Mouse (Mus musculus): ENCODE results near the gene Cdc123. TPM values are rescaled to one million over a fixed set of nuclear protein-coding genes. Genes with fewer than 3 reads are reported as not detected.

Cdc123 gene
- polyA plus RNA-seq, 1 experiment from 2014 or later, result 184 TPM

GRCm38 (mm10) chr2:5840815-5841214 is 4.1 kb downstream of the Cdc123 start:
- Histone ChIP-seq H3K9ac (ENCODE audit: low read length) (no peak overlapping the region), H3K4me1 (replicated peaks; ENCODE audit: control insufficient read depth, insufficient read depth) (no peaks in the 10 kb centered on the region), H3K27me3 (ENCODE audit: control insufficient read depth, insufficient read depth, low read length) (no peaks in the 10 kb centered on the region), H3K27ac (replicated peaks) (no peak overlapping the region), H3K4me3 (ENCODE audit: low read depth, low read length) (no peak overlapping the region), H3K9me3 (ENCODE audit: control insufficient read depth, low read length) (no peaks in the 10 kb centered on the region), H3K4me2 (replicated peaks; ENCODE audit: low read depth) (no peak overlapping the region), H3K36me3 (ENCODE audit: control insufficient read depth, insufficient read depth, low read length) (peaks cover 4% of the 10 kb centered on the region; the same call in 1 of the 2 replicates)
- TF ChIP-seq CTCF (IDR thresholded peaks at IDR 0.05; ENCODE audit: low read depth), result no peak
- no peak for TF ChIP-seq EP300 (optimal IDR thresholded peaks at IDR 0.05)
- 89% methylated on average over 11 of the region's 11 CpGs for whole genome bisulfite sequencing
- DNase-seq (ENCODE audit: low spot score) (no peak), ATAC-seq (ENCODE audit: low FRiP score, low TSS enrichment) (no peak)

GRCm38 (mm10) chr2:5825265-5825913 is 19.6 kb downstream of the Cdc123 start:
- no peak overlapping the region for H3K4me3 ChIP-seq (ENCODE audit: low read depth, low read length)

GRCm38 (mm10) chr2:5824685-5825084 is 20.3 kb downstream of the Cdc123 start:
- H3K27ac ChIP-seq (replicated peaks), result no peak overlapping the region
- no peak for ATAC-seq (ENCODE audit: low FRiP score, low TSS enrichment)
- H3K9me3 ChIP-seq (ENCODE audit: control insufficient read depth, low read length), result no peaks in the 10 kb centered on the region
- no peak overlapping the region for H3K4me2 ChIP-seq (replicated peaks; ENCODE audit: low read depth)
- TF ChIP-seq EP300 (optimal IDR thresholded peaks at IDR 0.05) (no peak), CTCF (IDR thresholded peaks at IDR 0.05; ENCODE audit: low read depth) (no peak)
- 63% methylated on average over 5 of the region's 5 CpGs for WGBS
- H3K4me1 ChIP-seq (replicated peaks; ENCODE audit: control insufficient read depth, insufficient read depth), result no peaks in the 10 kb centered on the region
- no peak for DNase-seq (ENCODE audit: low spot score)
- H3K4me3 ChIP-seq (ENCODE audit: low read depth, low read length), result no peak overlapping the region
- H3K9ac ChIP-seq (ENCODE audit: low read length), result no peak overlapping the region
- H3K36me3 ChIP-seq (ENCODE audit: control insufficient read depth, insufficient read depth, low read length), result peaks cover 10% of the 10 kb centered on the region; the same call in 1 of the 2 replicates
- no peaks in the 10 kb centered on the region for H3K27me3 ChIP-seq (ENCODE audit: control insufficient read depth, insufficient read depth, low read length)

More at GRCm38 (mm10) chr2:5825265-5825913, 19.6 kb downstream of the Cdc123 start:
- H3K4me1 ChIP-seq (replicated peaks; ENCODE audit: control insufficient read depth, insufficient read depth), result no peaks in the 10 kb centered on the region
- no peaks in the 10 kb centered on the region for H3K9me3 ChIP-seq (ENCODE audit: control insufficient read depth, low read length)
- no peak overlapping the region for H3K9ac ChIP-seq (ENCODE audit: low read length)
- peaks cover 8% of the 10 kb centered on the region; the same call in 1 of the 2 replicates for H3K36me3 ChIP-seq (ENCODE audit: control insufficient read depth, insufficient read depth, low read length)
- H3K27ac ChIP-seq (replicated peaks), result no peak overlapping the region
- no peaks in the 10 kb centered on the region for H3K27me3 ChIP-seq (ENCODE audit: control insufficient read depth, insufficient read depth, low read length)
- no peak overlapping the region for H3K4me2 ChIP-seq (replicated peaks; ENCODE audit: low read depth)
- ATAC-seq (ENCODE audit: low FRiP score, low TSS enrichment) (no peak), DNase-seq (ENCODE audit: low spot score) (no peak)
- TF ChIP-seq EP300 (optimal IDR thresholded peaks at IDR 0.05), result no peak
- 93% methylated on average over 5 of the region's 5 CpGs for WGBS

DNA sequence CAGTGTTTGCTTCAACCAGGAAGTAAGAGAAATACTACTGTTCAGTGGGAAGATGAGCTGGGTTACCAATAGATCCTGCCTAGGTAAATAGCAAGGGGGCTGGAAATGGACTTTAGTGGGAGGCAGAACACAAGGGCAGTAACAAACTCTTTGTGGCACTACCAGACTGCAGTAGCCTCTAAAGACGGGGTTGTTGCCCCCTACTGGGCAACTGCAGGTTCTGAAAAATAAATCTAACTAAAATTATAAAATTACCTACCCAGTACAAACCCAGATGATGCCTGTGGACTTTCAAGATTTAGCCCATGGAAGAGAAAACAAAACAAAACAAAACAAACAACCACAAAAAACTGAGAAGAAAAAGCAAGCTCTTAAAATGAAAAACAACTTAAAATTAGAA is 20.8 kb downstream of the Cdc123 start:
- TF ChIP-seq EP300 (optimal IDR thresholded peaks at IDR 0.05), result no peak
- peak; percentile 64 for TF ChIP-seq CTCF (IDR thresholded peaks at IDR 0.05; ENCODE audit: low read depth)
- no peaks in the 10 kb centered on the region for H3K9me3 ChIP-seq (ENCODE audit: control insufficient read depth, low read length)
- no peak for ATAC-seq (ENCODE audit: low FRiP score, low TSS enrichment)

GRCm38 (mm10) chr2:5822449-5822848 is 22.5 kb downstream of the Cdc123 start:
- no peak for ATAC-seq (ENCODE audit: low FRiP score, low TSS enrichment)
- no peak for TF ChIP-seq EP300 (optimal IDR thresholded peaks at IDR 0.05)
- TF ChIP-seq CTCF (IDR thresholded peaks at IDR 0.05; ENCODE audit: low read depth), result no peak
- Histone ChIP-seq H3K4me1 (replicated peaks; ENCODE audit: control insufficient read depth, insufficient read depth) (no peaks in the 10 kb centered on the region), H3K27ac (replicated peaks) (no peak overlapping the region), H3K36me3 (ENCODE audit: control insufficient read depth, insufficient read depth, low read length) (peaks cover 16% of the 10 kb centered on the region), H3K4me3 (ENCODE audit: low read depth, low read length) (no peak overlapping the region), H3K27me3 (ENCODE audit: control insufficient read depth, insufficient read depth, low read length) (no peaks in the 10 kb centered on the region), H3K9me3 (ENCODE audit: control insufficient read depth, low read length) (no peaks in the 10 kb centered on the region), H3K9ac (ENCODE audit: low read length) (no peak overlapping the region), H3K4me2 (replicated peaks; ENCODE audit: low read depth) (no peak overlapping the region)
- WGBS, result 89% methylated on average over 6 of the region's 6 CpGs
- no peak for DNase-seq (ENCODE audit: low spot score)

More for the DNA sequence above, 20.8 kb downstream of the Cdc123 start:
- Histone ChIP-seq H3K27me3 (ENCODE audit: control insufficient read depth, insufficient read depth, low read length) (no peaks in the 10 kb centered on the region), H3K4me3 (ENCODE audit: low read depth, low read length) (no peak overlapping the region), H3K9ac (ENCODE audit: low read length) (no peak overlapping the region), H3K36me3 (ENCODE audit: control insufficient read depth, insufficient read depth, low read length) (peaks cover 12% of the 10 kb centered on the region), H3K27ac (replicated peaks) (no peak overlapping the region), H3K4me1 (replicated peaks; ENCODE audit: control insufficient read depth, insufficient read depth) (no peaks in the 10 kb centered on the region), H3K4me2 (replicated peaks; ENCODE audit: low read depth) (no peak overlapping the region)
- DNase-seq (ENCODE audit: low spot score), result no peak
- 26% methylated on average over 1 of the region's 1 CpGs for WGBS

- WGBS, result 85% methylated on average over 10 of the region's 10 CpGs
- H3K4me3 ChIP-seq (ENCODE audit: low read depth, low read length), result no peak overlapping the region
- ATAC-seq (ENCODE audit: low FRiP score, low TSS enrichment) (no peak), DNase-seq (ENCODE audit: low spot score) (no peak)
- H3K9me3 ChIP-seq (ENCODE audit: control insufficient read depth, low read length), result no peaks in the 10 kb centered on the region
- no peak overlapping the region for H3K9ac ChIP-seq (ENCODE audit: low read length)
- no peak for TF ChIP-seq EP300 (optimal IDR thresholded peaks at IDR 0.05)
- no peak for TF ChIP-seq CTCF (IDR thresholded peaks at IDR 0.05; ENCODE audit: low read depth)
- no peaks in the 10 kb centered on the region for H3K27me3 ChIP-seq (ENCODE audit: control insufficient read depth, insufficient read depth, low read length)
- no peak overlapping the region for H3K27ac ChIP-seq (replicated peaks)
- H3K4me1 ChIP-seq (replicated peaks; ENCODE audit: control insufficient read depth, insufficient read depth), result no peaks in the 10 kb centered on the region
- H3K4me2 ChIP-seq (replicated peaks; ENCODE audit: low read depth), result no peak overlapping the region
- peaks cover 18% of the 10 kb centered on the region for H3K36me3 ChIP-seq (ENCODE audit: control insufficient read depth, insufficient read depth, low read length)
These were observed 23.7 kb downstream of the Cdc123 start for GRCm38 (mm10) chr2:5821264-5821663.

Data from stomach, postnatal 0 days (tissue).